Mouse (Mus musculus) erythroblast, embryonic 14.5 days (primary cell): Measurements from ENCODE around the gene Prg3.

Source experiments
- GATA1 ChIP-seq: IDR thresholded peaks from 2 replicates; pipeline ENCODE4 v1.6.1; 2012; ENCODE audit warnings: low read length, inconsistent platforms, mixed read lengths
- TAL1 ChIP-seq: IDR thresholded peaks from 3 replicates; pipeline ENCODE4 v1.6.1; 2012; ENCODE audit warnings: low read length, inconsistent platforms, mixed read lengths

GRCm38 (mm10) chr2:84980188-84980587 is 7.8 kb upstream of the Prg3 start, which contains the start of gene Prg2:
- TF ChIP-seq TAL1 (no peak), GATA1 (no peak)
